Mouse (Mus musculus): ENCODE results near the gene Emilin3. TPM values are rescaled to one million over a fixed set of nuclear protein-coding genes. Genes with fewer than 3 reads are reported as not detected.
A peak's percentile ranks its signal among the peaks of the same experiment; 100 is the strongest.

Gene Emilin3
- total and polyA plus RNA-seq, 3 experiments = 0.04 to 2.8 (median 1.5) TPM

GRCm38 (mm10) chr2:160876115-160876514 is 36.0 kb downstream of the Emilin3 start:
- 94% methylated on average over 4 of the region's 4 CpGs for WGBS
- DNase-seq = peak in 1 of 2 experiments; percentile 1

GRCm38 (mm10) chr2:160874231-160874877 is 37.8 kb downstream of the Emilin3 start:
- Histone ChIP-seq H3K27me3 (ENCODE audit: control insufficient read depth, insufficient read depth, low read length) (no peaks in the 10 kb centered on the region), H3K9ac (ENCODE audit: low read depth, low read length) (no peak overlapping the region), H3K4me3 (no peak overlapping the region), H3K36me3 (ENCODE audit: control insufficient read depth, insufficient read depth, low read length) (peaks cover 17% of the 10 kb centered on the region), H3K79me2 (replicated peaks; ENCODE audit: control insufficient read depth, insufficient read depth, low read length) (no peaks in the 10 kb centered on the region), H3K4me1 (ENCODE audit: control insufficient read depth, insufficient read depth, low read length) (peaks cover 14% of the 10 kb centered on the region), H3K27ac (peak overlapping the region; percentile 97)
- 45% methylated on average over 5 of the region's 5 CpGs for WGBS
- TF ChIP-seq POLR2A (IDR thresholded peaks at IDR 0.05; ENCODE audit: insufficient read depth, low read depth, low read length) = no peak
- TF ChIP-seq EP300 (IDR thresholded peaks at IDR 0.05; ENCODE audit: insufficient read depth, low read depth, low read length) = peak; percentile 81
- intact Hi-C loops (cut with DNase I) = no loop called here
- peak in 1 of 2 experiments; percentile 36 for DNase-seq

More at GRCm38 (mm10) chr2:160876115-160876514, 36.0 kb downstream of the Emilin3 start:
- intact Hi-C loops (cut with DNase I) = no loop called here
- Histone ChIP-seq H3K27ac (no peak overlapping the region), H3K4me1 (ENCODE audit: control insufficient read depth, insufficient read depth, low read length) (peaks cover 24% of the 10 kb centered on the region), H3K36me3 (ENCODE audit: control insufficient read depth, insufficient read depth, low read length) (peaks cover 8% of the 10 kb centered on the region), H3K79me2 (replicated peaks; ENCODE audit: control insufficient read depth, insufficient read depth, low read length) (no peaks in the 10 kb centered on the region), H3K9ac (ENCODE audit: low read depth, low read length) (no peak overlapping the region), H3K4me3 (no peak overlapping the region), H3K27me3 (ENCODE audit: control insufficient read depth, insufficient read depth, low read length) (no peaks in the 10 kb centered on the region)
- peak; percentile 66 for TF ChIP-seq CTCF (IDR thresholded peaks at IDR 0.05)
- no peak for TF ChIP-seq EP300 (IDR thresholded peaks at IDR 0.05; ENCODE audit: insufficient read depth, low read depth, low read length)

GRCm38 (mm10) chr2:160872890-160873382 is 39.2 kb downstream of the Emilin3 start, which contains the start of gene Zhx3:
Zhx3 (minus strand) TSS chr2:160872998.
- peak within 1 kb of the TSS; percentile 97 for H3K27ac ChIP-seq
- peaks cover 14% of the 10 kb centered on the region for H3K4me1 ChIP-seq (ENCODE audit: control insufficient read depth, insufficient read depth, low read length)
- no peaks in the 10 kb centered on the region for H3K27me3 ChIP-seq (ENCODE audit: control insufficient read depth, insufficient read depth, low read length)
- peaks cover 2% of the 10 kb centered on the region; the same call in 1 of the 2 replicates for H3K79me2 ChIP-seq (replicated peaks; ENCODE audit: control insufficient read depth, insufficient read depth, low read length)
- TF ChIP-seq POLR2A (IDR thresholded peaks at IDR 0.05; ENCODE audit: insufficient read depth, low read depth, low read length) (peak; percentile 85), CTCF (IDR thresholded peaks at IDR 0.05) (no peak), EP300 (IDR thresholded peaks at IDR 0.05; ENCODE audit: insufficient read depth, low read depth, low read length) (peak; percentile 94)
- under 1% methylated on average over 41 of the region's 48 CpGs for WGBS
- peaks cover 28% of the 10 kb centered on the region for H3K36me3 ChIP-seq (ENCODE audit: control insufficient read depth, insufficient read depth, low read length)
- peak within 1 kb of the TSS; percentile 83 for H3K4me3 ChIP-seq
- intact Hi-C loops (cut with DNase I) = loop anchor here (1.0 kb wide), 1 partner anchor 68 kb away; no protein-coding TSS in a partner anchor
- H3K9ac ChIP-seq (ENCODE audit: low read depth, low read length) = peak within 1 kb of the TSS; percentile 100
- DNase-seq = peak; percentile 96

GRCm38 (mm10) chr2:160872395-160872794 is 39.7 kb downstream of the Emilin3 start:
- WGBS = under 1% methylated on average over 41 of the region's 47 CpGs

GRCm38 (mm10) chr2:160871310-160871709 is 40.8 kb downstream of the Emilin3 start:
- Histone ChIP-seq H3K27me3 (ENCODE audit: control insufficient read depth, insufficient read depth, low read length) (no peaks in the 10 kb centered on the region), H3K4me3 (peak overlapping the region; percentile 83), H3K79me2 (replicated peaks; ENCODE audit: control insufficient read depth, insufficient read depth, low read length) (peaks cover 2% of the 10 kb centered on the region; the same call in 1 of the 2 replicates), H3K4me1 (ENCODE audit: control insufficient read depth, insufficient read depth, low read length) (peaks cover 14% of the 10 kb centered on the region), H3K27ac (peak overlapping the region; percentile 36), H3K36me3 (ENCODE audit: control insufficient read depth, insufficient read depth, low read length) (peaks cover 36% of the 10 kb centered on the region), H3K9ac (ENCODE audit: low read depth, low read length) (peak overlapping the region; percentile 59)
- no peak for DNase-seq
- 57% methylated on average over 3 of the region's 3 CpGs for WGBS
- TF ChIP-seq CTCF (IDR thresholded peaks at IDR 0.05) (no peak), EP300 (IDR thresholded peaks at IDR 0.05; ENCODE audit: insufficient read depth, low read depth, low read length) (no peak), POLR2A (IDR thresholded peaks at IDR 0.05; ENCODE audit: insufficient read depth, low read depth, low read length) (no peak)
- intact Hi-C loops (cut with DNase I) = no loop called here

More at GRCm38 (mm10) chr2:160872395-160872794, 39.7 kb downstream of the Emilin3 start:
- H3K4me1 ChIP-seq (ENCODE audit: control insufficient read depth, insufficient read depth, low read length) = peaks cover 14% of the 10 kb centered on the region
- peak overlapping the region; percentile 97 for H3K27ac ChIP-seq
- H3K27me3 ChIP-seq (ENCODE audit: control insufficient read depth, insufficient read depth, low read length) = no peaks in the 10 kb centered on the region
- H3K79me2 ChIP-seq (replicated peaks; ENCODE audit: control insufficient read depth, insufficient read depth, low read length) = peaks cover 2% of the 10 kb centered on the region; the same call in 1 of the 2 replicates
- H3K9ac ChIP-seq (ENCODE audit: low read depth, low read length) = peak overlapping the region; percentile 100
- peak; percentile 84 to 86 for DNase-seq
- H3K36me3 ChIP-seq (ENCODE audit: control insufficient read depth, insufficient read depth, low read length) = peaks cover 31% of the 10 kb centered on the region
- peak overlapping the region; percentile 83 for H3K4me3 ChIP-seq
- intact Hi-C loops (cut with DNase I) = no loop called here
- no peak for TF ChIP-seq EP300 (IDR thresholded peaks at IDR 0.05; ENCODE audit: insufficient read depth, low read depth, low read length)
- no peak for TF ChIP-seq CTCF (IDR thresholded peaks at IDR 0.05)
- TF ChIP-seq POLR2A (IDR thresholded peaks at IDR 0.05; ENCODE audit: insufficient read depth, low read depth, low read length) = no peak

- Histone ChIP-seq H3K27ac (no peak overlapping the region), H3K79me2 (replicated peaks; ENCODE audit: control insufficient read depth, insufficient read depth, low read length) (peaks cover 5% of the 10 kb centered on the region; the same call in 1 of the 2 replicates), H3K4me1 (ENCODE audit: control insufficient read depth, insufficient read depth, low read length) (peaks cover 11% of the 10 kb centered on the region), H3K4me3 (no peak overlapping the region), H3K36me3 (ENCODE audit: control insufficient read depth, insufficient read depth, low read length) (peaks cover 38% of the 10 kb centered on the region), H3K9ac (ENCODE audit: low read depth, low read length) (no peak overlapping the region), H3K27me3 (ENCODE audit: control insufficient read depth, insufficient read depth, low read length) (no peaks in the 10 kb centered on the region)
- DNase-seq = no peak
- TF ChIP-seq CTCF (IDR thresholded peaks at IDR 0.05) (no peak), POLR2A (IDR thresholded peaks at IDR 0.05; ENCODE audit: insufficient read depth, low read depth, low read length) (no peak), EP300 (IDR thresholded peaks at IDR 0.05; ENCODE audit: insufficient read depth, low read depth, low read length) (no peak)
- WGBS = 42% methylated on average over 3 of the region's 3 CpGs
- intact Hi-C loops (cut with DNase I) = loop anchor here (2.0 kb wide), 1 partner anchor 17 kb away; no protein-coding TSS in a partner anchor
These were observed 42.7 kb downstream of the Emilin3 start for GRCm38 (mm10) chr2:160869446-160869845.

Measured in heart, adult 2 months (tissue).